Mouse (Mus musculus) cerebellum, adult 11-12 months (tissue): ENCODE data around the gene Mob3b.

Source experiments
- DNase-seq: peaks from one replicate; pipeline ENCODE4 v3.0.0; 2022

Mob3b gene

DNA sequence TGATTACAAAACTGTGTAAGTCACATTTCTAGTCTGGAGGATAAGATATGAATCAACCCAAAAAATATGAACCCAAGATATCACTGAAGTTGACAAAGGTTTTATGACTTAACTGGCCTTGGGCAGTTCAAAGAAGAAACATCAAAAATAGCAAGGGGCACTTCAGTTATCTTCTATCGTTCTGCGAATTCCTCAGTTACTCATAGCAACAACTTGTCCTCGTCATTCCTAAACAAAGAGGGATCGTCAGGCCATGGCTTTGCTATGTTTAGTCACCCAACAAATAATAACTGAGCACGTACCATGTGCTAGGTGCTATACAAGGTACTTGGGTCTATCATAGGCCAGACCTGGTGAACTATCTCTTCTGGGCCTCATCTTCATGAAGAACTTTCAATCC lies 10.7 kb downstream of the Mob3b start:
- no peak for DNase-seq

- DNase-seq, result no peak
These were observed 11.6 kb downstream of the Mob3b start for GRCm38 (mm10) chr4:35145726-35146125.

GRCm38 (mm10) chr4:35143472-35144102 lies 13.7 kb downstream of the Mob3b start:
- DNase-seq, result no peak

- DNase-seq, result no peak
These were observed 17.0 kb downstream of the Mob3b start for GRCm38 (mm10) chr4:35140317-35140716.

- no peak for DNase-seq
These were observed 19.2 kb downstream of the Mob3b start for GRCm38 (mm10) chr4:35138077-35138476.

DNA sequence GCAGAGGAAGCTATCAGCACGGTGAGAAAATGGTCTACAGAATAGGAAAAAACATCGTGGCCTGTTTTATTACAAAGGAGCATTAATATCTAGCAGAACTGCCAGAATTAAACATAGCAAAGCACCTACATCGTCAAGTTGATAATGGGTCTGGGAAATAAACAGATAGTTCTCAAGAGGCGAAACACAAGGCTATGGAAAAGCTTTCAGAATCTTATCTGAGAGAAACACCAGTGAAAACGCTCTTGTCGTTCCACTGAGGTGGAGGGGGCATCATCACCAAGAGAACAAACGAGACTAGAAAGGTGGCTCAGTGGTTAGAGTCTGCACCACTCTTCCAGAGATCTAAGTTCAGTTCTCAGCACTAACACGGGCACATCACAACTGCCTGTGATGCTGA lies 20.3 kb downstream of the Mob3b start:
- no peak for DNase-seq

DNA sequence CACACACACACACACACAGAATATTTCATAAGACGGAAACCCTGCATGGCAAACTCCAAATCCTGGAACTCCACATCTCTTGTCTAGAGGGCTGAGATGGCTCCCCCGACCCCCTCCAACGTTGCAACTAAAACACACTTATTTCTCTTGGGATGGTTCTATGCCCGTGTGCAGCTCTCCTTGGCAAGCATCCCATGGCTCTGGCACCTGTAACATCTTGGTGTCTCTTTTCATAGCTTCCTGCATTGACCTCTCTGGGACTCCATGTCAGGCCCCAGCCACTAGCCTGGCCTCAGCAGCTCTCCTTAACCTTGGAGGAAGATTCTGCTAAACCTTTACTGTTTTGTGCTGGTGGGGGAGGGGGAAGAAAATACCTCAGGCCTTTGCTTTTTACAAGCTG lies 21.5 kb downstream of the Mob3b start:
- no peak for DNase-seq

DNA sequence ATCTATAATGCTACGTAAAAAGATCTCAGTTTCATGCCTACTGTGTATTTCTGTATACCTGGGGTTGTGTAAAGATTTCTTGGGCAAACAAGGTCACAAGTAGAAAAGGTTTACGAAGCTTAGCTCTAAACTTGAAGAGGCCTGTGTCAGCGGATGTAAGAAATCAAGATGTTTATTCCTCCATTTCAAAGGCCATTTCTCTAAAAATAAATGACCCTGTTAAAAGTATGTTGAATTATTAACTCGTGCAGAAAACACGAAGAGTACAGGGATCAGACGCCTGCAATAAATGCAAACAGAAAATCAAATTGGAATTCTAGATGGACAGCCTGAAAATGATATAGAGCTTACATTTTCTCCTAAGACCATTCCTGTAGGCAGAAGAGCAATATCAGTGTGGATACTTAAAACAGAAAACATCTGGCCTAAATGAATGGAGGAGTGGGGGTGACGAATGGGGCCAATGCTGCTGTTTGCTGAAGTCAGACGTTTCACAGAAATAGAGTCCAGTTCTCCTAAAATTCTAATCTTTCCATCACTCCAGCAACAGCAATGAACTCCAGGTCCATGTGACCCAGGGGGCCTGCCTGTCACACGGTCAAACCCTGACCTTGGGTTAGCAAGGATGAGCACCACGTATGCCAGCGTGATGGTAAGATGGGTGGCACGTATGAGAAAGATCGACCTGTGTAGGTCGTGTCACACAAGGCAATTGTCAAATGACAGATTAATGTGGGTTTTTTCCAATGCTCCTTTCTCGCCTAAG lies 22.3 kb downstream of the Mob3b start:
- no peak for DNase-seq

GRCm38 (mm10) chr4:35133411-35133810 lies 23.9 kb downstream of the Mob3b start:
- no peak for DNase-seq

- no peak for DNase-seq
These were observed 25.7 kb downstream of the Mob3b start for GRCm38 (mm10) chr4:35131592-35131991.

DNA sequence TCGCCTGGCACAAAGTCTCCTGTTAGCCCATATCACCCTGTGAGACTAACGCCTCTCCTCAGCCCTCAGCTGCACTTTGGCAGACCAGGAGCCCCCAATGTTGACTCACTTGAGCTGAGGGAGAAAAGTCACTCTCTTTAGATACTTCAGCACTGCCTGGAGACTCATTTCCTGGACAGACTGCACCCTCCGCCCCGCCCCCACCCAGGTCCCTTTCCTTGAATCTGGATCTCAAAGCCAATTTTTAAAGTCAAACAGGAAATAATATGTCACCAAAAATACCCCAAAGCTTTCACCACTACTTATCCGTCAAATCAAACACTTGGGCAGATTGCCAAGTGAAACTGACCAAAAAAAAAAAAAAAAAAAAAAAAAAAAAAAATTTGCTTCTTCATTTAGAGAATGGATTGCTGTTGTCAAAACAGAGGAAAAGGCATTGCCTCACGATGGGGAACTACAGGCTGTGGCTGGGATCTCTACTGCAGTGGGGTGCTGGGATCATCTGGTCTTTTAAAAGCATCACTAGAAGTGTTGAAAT lies 26.8 kb downstream of the Mob3b start:
- no peak for DNase-seq

GRCm38 (mm10) chr4:35127759-35128158 lies 29.5 kb downstream of the Mob3b start:
- no peak for DNase-seq

GRCm38 (mm10) chr4:35126776-35127175 lies 30.5 kb downstream of the Mob3b start:
- no peak for DNase-seq

DNA sequence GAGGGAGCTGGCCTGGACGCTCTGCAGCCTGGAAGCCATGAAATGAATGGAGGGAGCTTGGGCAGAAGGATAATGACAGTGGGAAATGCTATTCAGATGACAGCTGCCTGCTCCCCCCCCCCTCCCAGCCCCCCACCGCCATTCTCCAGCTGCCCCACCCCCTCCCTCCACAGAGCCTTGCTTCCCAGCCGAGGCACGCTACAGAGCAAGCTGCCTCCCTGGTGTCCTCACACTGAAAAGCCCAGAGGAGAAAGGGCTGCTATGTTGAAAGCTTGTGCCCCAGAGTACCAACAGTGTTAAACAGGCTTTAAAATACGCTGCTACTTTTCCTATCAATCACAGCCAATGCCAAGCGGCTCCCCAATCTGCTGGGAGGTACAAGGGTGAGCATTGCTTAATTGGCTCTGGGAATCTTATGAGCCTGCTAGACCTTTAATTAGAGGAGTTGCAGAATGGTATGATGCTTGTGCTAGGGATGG lies 31.9 kb downstream of the Mob3b start:
- no peak for DNase-seq

DNA sequence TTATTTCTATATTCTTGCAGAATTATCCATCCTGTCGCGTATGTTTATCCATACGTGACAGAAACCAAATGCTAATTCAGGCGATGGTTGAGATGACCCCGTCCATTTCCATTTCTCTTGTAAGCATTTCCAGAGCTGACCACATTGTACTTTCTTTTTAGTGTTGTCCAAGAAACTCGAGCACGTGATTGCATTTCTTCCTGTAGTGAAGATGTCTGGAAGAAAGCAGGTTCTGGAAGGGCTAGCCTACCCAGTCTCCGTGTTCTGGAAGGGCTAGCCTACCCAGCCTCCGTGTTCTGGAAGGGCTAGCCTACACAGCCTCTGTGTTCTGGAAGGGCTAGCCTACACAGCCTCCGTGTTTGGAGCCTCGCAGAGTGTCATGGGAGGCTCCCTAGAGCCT lies 33.3 kb downstream of the Mob3b start:
- no peak for DNase-seq

DNA sequence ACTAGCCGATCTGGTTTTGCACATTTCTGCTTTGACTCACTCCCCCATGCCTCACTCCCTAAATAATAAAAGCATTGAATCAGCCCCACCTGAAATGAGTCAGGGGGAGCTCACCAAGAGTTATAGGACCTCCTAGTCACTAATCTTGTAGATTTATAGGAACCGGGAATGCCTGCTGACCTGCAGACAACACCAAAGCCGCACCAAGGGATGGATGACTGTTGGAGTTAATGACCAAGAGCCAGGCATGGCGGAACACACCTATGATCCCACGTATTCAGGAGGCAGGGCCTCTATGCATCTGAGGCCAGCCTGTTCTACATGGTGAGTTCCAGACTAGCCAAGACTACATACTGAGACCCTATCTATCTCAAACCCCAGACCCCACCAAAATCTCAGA lies 34.2 kb downstream of the Mob3b start:
- no peak for DNase-seq

GRCm38 (mm10) chr4:35121060-35121459 lies 36.2 kb downstream of the Mob3b start:
- no peak for DNase-seq

GRCm38 (mm10) chr4:35120575-35120974 lies 36.7 kb downstream of the Mob3b start:
- DNase-seq, result no peak

- no peak for DNase-seq
These were observed 37.1 kb downstream of the Mob3b start for GRCm38 (mm10) chr4:35120159-35120558.

DNA sequence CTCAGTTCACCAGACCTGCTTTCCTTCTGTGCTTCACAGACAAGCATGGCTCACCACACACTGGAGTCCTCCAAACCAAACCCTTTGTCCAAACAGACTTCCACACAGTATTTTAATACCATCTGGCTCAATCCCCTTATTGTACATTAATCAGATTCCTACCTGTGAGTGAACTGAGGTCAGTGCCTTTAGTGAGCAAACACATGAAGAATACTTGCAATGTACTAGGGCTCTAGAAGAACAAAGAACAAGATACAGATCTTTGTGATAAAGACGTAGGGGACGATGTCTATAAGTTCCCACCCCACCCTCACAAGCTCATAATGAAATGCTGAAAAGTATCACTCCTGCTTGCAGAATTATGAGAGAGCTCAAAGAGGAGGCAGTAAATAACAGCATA lies 38.4 kb downstream of the Mob3b start:
- DNase-seq, result no peak

- DNase-seq, result no peak
These were observed 40.1 kb downstream of the Mob3b start for GRCm38 (mm10) chr4:35117144-35117543.

- DNase-seq, result no peak
These were observed 41.4 kb downstream of the Mob3b start for GRCm38 (mm10) chr4:35115933-35116332.

- no peak for DNase-seq
These were observed 42.3 kb downstream of the Mob3b start for GRCm38 (mm10) chr4:35114950-35115349.

- no peak for DNase-seq
These were observed 43.6 kb downstream of the Mob3b start for GRCm38 (mm10) chr4:35113516-35114248.
